Mouse (Mus musculus) neural tube, embryonic 15.5 days (tissue): ENCODE measurements around the gene Arhgef6. TPM values are rescaled to one million over a fixed set of nuclear protein-coding genes. Genes with fewer than 3 reads are reported as not detected.

Experiments
- ATAC-seq: fragments of 200-750 bp; cut with Nextera tagmentation; 2 replicates; pipeline ENCODE4 v1.8.0; 2017; ENCODE audit warnings: mild to moderate bottlenecking, moderate TSS enrichment, moderate library complexity; ENCODE audit not compliant: low FRiP score
- H3K27ac ChIP-seq: fragments of 300-500 bp; sonication (generic); replicated peaks from 2 replicates; pipeline ENCODE4 v1.5.1; 2015; ENCODE audit warnings: mild to moderate bottlenecking, inconsistent platforms
- H3K27me3 ChIP-seq: fragments of 300-500 bp; sonication (generic); replicated peaks from 2 replicates; pipeline ENCODE4 v1.6.1; 2015; ENCODE audit warnings: inconsistent platforms
- H3K36me3 ChIP-seq: fragments of 300-500 bp; sonication (generic); 2 replicates; pipeline ENCODE4 v1.6.1; 2015; ENCODE audit warnings: inconsistent platforms
- H3K4me1 ChIP-seq: fragments of 300-500 bp; sonication (generic); 2 replicates; pipeline ENCODE4 v1.6.1; 2015; ENCODE audit warnings: inconsistent platforms
- H3K4me2 ChIP-seq: fragments of 300-500 bp; sonication (generic); 2 replicates; pipeline ENCODE4 v1.6.1; 2015; ENCODE audit warnings: inconsistent platforms, mild to moderate bottlenecking, moderate library complexity
- H3K4me3 ChIP-seq: fragments of 300-500 bp; sonication (generic); replicated peaks from 2 replicates; pipeline ENCODE4 v1.5.1; 2015; ENCODE audit warnings: mild to moderate bottlenecking, inconsistent platforms
- H3K9ac ChIP-seq: fragments of 300-500 bp; sonication (generic); replicated peaks from 2 replicates; pipeline ENCODE4 v1.6.1; 2015; ENCODE audit warnings: mild to moderate bottlenecking, inconsistent platforms
- H3K9me3 ChIP-seq: fragments of 300-500 bp; sonication (generic); replicated peaks from 2 replicates; pipeline ENCODE4 v1.6.1; 2016; ENCODE audit warnings: inconsistent platforms
- WGBS: fragments of 180-500 bp; shearing (Covaris S2); methylation state at CpG from one replicate; pipeline ENCODE4 v1.1.7; 2015; ENCODE audit warnings: mixed read lengths; 5-methylcytosine and 5-hydroxymethylcytosine counted together
- polyA plus RNA-seq: library from polyadenylated mRNA; unstranded; fragments of >200 nt; fragmentation: Nextera tagmentation; extraction: Ambion mirVana; gene quantifications from 2 replicates; pipeline ENCODE4 v1.2.1, GENCODE M21; 2015

Gene Arhgef6
- polyA plus RNA-seq, 1 experiment from 2014 or later: 5.6 TPM

DNA sequence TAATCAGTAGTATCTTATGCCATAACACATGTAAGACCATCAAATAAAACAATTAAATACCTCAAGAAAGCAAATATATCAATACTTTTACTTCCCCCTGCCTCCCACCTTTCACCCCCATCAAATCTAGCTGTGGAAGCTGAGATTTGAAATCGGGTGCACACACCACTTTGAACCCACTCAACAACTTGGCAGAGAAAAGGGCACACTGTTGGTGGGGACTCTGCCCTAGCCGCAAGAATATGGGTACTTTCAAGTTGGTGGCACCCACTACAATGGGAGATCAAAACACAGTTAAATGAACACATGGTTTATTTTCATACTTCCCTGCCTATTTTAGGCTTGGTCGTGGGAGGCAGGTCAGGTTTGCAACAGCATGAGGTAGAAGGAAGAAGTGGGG, 116.6 kb downstream of the Arhgef6 start:
- Histone ChIP-seq H3K9me3 (no peaks in the 10 kb centered on the region), H3K27ac (no peak overlapping the region), H3K4me3 (no peak overlapping the region), H3K27me3 (no peaks in the 10 kb centered on the region), H3K9ac (no peak overlapping the region), H3K4me1 (no peaks in the 10 kb centered on the region), H3K36me3 (no peaks in the 10 kb centered on the region), H3K4me2 (no peak overlapping the region)
- no peak for ATAC-seq
- 87% methylated on average over 3 of the region's 3 CpGs for WGBS

DNA sequence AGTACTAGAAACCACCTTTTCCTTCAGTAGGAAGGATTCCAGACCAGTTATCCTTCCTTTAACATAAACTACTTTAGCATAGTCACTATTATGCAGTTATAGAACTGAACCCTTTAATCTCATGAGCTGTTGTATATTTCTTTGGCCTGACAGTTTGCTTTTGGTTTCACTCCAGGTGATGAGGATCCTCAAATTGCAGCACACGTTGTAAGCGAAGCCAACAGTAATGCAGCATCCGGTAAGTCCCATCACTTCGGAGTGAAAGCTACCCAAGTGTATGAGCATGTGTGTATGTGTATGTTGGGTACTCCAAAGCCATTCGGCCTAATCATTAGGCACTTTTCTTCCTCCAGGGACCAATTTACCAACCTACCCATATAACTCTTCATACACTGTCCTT, 119.0 kb downstream of the Arhgef6 start:
- no peak for ATAC-seq
- no peaks in the 10 kb centered on the region for H3K9me3 ChIP-seq
- no peaks in the 10 kb centered on the region for H3K27me3 ChIP-seq
- H3K4me2 ChIP-seq: no peak overlapping the region
- H3K4me1 ChIP-seq: no peaks in the 10 kb centered on the region
- H3K9ac ChIP-seq: no peak overlapping the region
- no peak overlapping the region for H3K27ac ChIP-seq
- no peak overlapping the region for H3K4me3 ChIP-seq
- H3K36me3 ChIP-seq: no peaks in the 10 kb centered on the region
- WGBS: 76% methylated on average over 5 of the region's 5 CpGs

DNA sequence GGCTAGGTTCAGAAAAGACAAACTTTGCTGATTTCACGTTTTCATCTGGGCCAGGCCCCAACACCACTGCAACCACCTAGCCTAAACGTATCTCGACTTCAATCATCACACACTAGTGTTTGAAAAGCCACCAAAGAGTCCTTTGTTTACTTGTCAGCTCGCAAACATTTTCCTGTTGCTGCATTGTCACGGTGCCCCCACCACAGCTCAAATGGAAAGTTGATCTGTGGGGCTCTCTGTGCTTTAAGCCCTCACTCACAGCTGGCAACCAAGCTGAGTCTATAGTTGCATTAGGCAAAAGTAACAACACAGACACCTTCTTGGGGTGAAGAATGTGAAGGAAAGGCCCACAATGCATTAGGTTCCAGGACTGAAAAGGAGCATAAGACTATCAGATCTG, 122.3 kb downstream of the Arhgef6 start:
- no peak overlapping the region for H3K4me2 ChIP-seq
- H3K27me3 ChIP-seq: no peaks in the 10 kb centered on the region
- no peak overlapping the region for H3K4me3 ChIP-seq
- no peaks in the 10 kb centered on the region for H3K9me3 ChIP-seq
- ATAC-seq: no peak
- WGBS: 75% methylated on average over 5 of the region's 5 CpGs
- no peak overlapping the region for H3K9ac ChIP-seq
- H3K4me1 ChIP-seq: no peaks in the 10 kb centered on the region
- H3K36me3 ChIP-seq: no peaks in the 10 kb centered on the region
- no peak overlapping the region for H3K27ac ChIP-seq

- Histone ChIP-seq H3K4me3 (no peak overlapping the region), H3K36me3 (no peaks in the 10 kb centered on the region), H3K27me3 (no peaks in the 10 kb centered on the region), H3K9ac (no peak overlapping the region), H3K27ac (no peak overlapping the region), H3K4me1 (no peaks in the 10 kb centered on the region), H3K4me2 (no peak overlapping the region), H3K9me3 (no peaks in the 10 kb centered on the region)
- WGBS: 91% methylated on average over 4 of the region's 4 CpGs
- no peak for ATAC-seq
Measured at GRCm38 (mm10) chrX:57215495-57215894, 123.0 kb downstream of the Arhgef6 start.

- H3K36me3 ChIP-seq: no peaks in the 10 kb centered on the region
- no peaks in the 10 kb centered on the region for H3K9me3 ChIP-seq
- WGBS: 88% methylated on average over 3 of the region's 3 CpGs
- no peak overlapping the region for H3K4me3 ChIP-seq
- no peak overlapping the region for H3K4me2 ChIP-seq
- H3K27ac ChIP-seq: no peak overlapping the region
- no peaks in the 10 kb centered on the region for H3K27me3 ChIP-seq
- no peak for ATAC-seq
- H3K9ac ChIP-seq: no peak overlapping the region
- H3K4me1 ChIP-seq: no peaks in the 10 kb centered on the region
Measured at GRCm38 (mm10) chrX:57212862-57213261, 125.7 kb downstream of the Arhgef6 start.

DNA sequence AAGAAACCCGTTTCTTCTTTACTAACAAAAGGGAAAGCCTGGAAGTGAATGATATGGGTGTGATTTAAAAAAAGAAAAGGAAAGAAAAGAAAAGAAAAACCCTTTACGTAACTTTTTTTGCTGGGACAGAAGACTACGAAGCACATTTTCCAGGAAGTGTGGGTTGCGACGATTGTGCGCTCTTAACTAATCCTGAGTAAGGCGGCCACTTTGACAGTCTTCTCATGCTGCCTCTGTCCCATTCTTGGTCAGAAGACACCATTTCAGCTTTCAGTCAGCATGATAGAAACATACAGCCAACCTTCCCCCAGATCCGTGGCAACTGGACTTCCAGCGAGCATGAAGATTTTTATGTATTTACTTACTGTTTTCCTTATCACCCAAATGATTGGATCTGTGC, 126.7 kb downstream of the Arhgef6 start, which contains the start of gene Cd40lg:
Gene Cd40lg, plus strand, starts transcription at position 268 of the 400 bp plus-strand sequence.
- no peak within 1 kb of the TSS for H3K4me2 ChIP-seq
- H3K4me3 ChIP-seq: no peak within 1 kb of the TSS
- no peaks in the 10 kb centered on the region for H3K36me3 ChIP-seq
- H3K9ac ChIP-seq: no peak within 1 kb of the TSS
- H3K27ac ChIP-seq: no peak within 1 kb of the TSS
- WGBS: 87% methylated on average over 9 of the region's 9 CpGs
- no peaks in the 10 kb centered on the region for H3K27me3 ChIP-seq
- H3K4me1 ChIP-seq: no peaks in the 10 kb centered on the region
- H3K9me3 ChIP-seq: no peaks in the 10 kb centered on the region
- no peak for ATAC-seq

DNA sequence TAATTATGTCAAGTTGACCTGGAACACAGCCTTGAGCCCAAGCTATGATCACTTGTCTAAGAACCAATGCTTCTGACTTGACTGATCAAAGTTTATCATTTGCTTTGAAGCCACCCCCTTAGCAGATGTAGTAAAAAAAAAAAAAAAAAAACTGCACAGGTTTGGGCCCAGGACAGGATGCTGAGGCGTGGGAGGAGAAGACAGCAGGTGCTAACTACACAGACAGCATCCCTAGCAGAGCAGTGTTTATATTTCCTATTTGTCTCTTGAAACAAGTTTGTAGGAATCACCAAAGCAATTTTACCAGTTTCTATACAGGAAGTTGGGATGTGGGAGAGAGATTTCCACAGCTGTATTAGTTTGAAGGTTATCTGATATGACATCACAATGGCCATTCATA, 127.9 kb downstream of the Arhgef6 start:
- Histone ChIP-seq H3K36me3 (no peaks in the 10 kb centered on the region), H3K4me2 (no peak overlapping the region), H3K27ac (no peak overlapping the region), H3K4me3 (no peak overlapping the region), H3K9me3 (no peaks in the 10 kb centered on the region), H3K27me3 (no peaks in the 10 kb centered on the region), H3K9ac (no peak overlapping the region), H3K4me1 (no peaks in the 10 kb centered on the region)
- WGBS: 79% methylated on average over 1 of the region's 1 CpGs
- no peak for ATAC-seq

DNA sequence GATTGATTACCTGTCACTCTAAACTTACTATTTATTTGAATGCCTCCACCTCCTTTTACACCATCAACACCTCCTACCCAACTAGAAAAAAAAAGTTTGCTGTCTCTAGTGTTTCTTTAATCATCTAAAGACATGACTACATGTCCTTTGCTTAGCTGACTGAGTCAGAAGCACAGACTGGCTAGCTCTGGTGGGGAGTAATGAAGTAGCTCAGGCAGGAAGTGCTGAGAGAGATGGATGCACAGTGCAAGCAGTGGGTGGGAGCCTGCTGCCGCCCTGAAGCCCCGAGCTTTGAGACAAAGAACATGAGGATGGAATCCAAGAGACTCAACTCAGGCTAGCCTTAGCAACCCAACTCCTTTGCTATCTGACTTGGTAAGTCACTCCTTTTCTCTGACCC, 138.1 kb downstream of the Arhgef6 start:
- H3K4me2 ChIP-seq: no peak overlapping the region
- H3K36me3 ChIP-seq: no peaks in the 10 kb centered on the region
- H3K9ac ChIP-seq: no peak overlapping the region
- H3K27ac ChIP-seq: no peak overlapping the region
- H3K27me3 ChIP-seq: no peaks in the 10 kb centered on the region
- no peaks in the 10 kb centered on the region for H3K9me3 ChIP-seq
- no peak overlapping the region for H3K4me3 ChIP-seq
- WGBS: 78% methylated on average over 2 of the region's 2 CpGs
- no peak for ATAC-seq
- no peaks in the 10 kb centered on the region for H3K4me1 ChIP-seq

- ATAC-seq: no peak
Measured at GRCm38 (mm10) chrX:57198036-57198435, 140.5 kb downstream of the Arhgef6 start.

GRCm38 (mm10) chrX:57196319-57196718, 142.2 kb downstream of the Arhgef6 start:
- Histone ChIP-seq H3K9ac (no peak overlapping the region), H3K9me3 (no peaks in the 10 kb centered on the region), H3K4me3 (no peak overlapping the region), H3K27ac (no peak overlapping the region), H3K36me3 (no peaks in the 10 kb centered on the region), H3K4me2 (no peak overlapping the region), H3K4me1 (no peaks in the 10 kb centered on the region), H3K27me3 (no peaks in the 10 kb centered on the region)
- no peak for ATAC-seq
- 87% methylated on average over 9 of the region's 9 CpGs for WGBS

More at GRCm38 (mm10) chrX:57198036-57198435, 140.5 kb downstream of the Arhgef6 start:
- Histone ChIP-seq H3K4me3 (no peak overlapping the region), H3K27me3 (no peaks in the 10 kb centered on the region), H3K36me3 (no peaks in the 10 kb centered on the region), H3K9me3 (no peaks in the 10 kb centered on the region), H3K27ac (no peak overlapping the region), H3K9ac (no peak overlapping the region), H3K4me1 (no peaks in the 10 kb centered on the region), H3K4me2 (no peak overlapping the region)
- WGBS: 30% methylated on average over 2 of the region's 2 CpGs

- Histone ChIP-seq H3K4me2 (no peak overlapping the region), H3K36me3 (no peaks in the 10 kb centered on the region)
- WGBS: 89% methylated on average over 5 of the region's 5 CpGs
Measured at GRCm38 (mm10) chrX:57189335-57189734, 149.2 kb downstream of the Arhgef6 start.

DNA sequence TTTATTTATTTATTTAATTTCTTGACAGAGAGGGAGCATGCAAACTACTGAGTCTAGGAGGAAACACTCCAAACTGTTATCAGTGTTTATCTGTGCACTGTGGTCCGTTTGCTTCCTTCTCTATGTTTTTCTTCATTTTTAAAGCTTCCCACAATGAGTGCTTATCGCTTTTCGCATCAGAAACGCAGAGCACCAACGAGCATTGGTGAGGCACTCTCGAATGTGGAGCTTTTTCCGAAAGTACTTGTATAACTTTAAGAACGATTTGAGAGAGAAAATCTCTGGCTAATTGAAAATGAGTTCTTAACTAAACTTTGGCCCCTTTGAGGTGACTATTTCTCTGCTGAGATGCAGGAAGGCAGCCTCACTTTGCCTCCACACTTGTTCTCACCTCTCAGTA, 151.2 kb downstream of the Arhgef6 start:
- ATAC-seq: no peak
- Histone ChIP-seq H3K9ac (no peak overlapping the region), H3K27ac (no peak overlapping the region), H3K9me3 (no peaks in the 10 kb centered on the region), H3K36me3 (no peaks in the 10 kb centered on the region), H3K27me3 (no peaks in the 10 kb centered on the region), H3K4me1 (no peaks in the 10 kb centered on the region), H3K4me3 (no peak overlapping the region), H3K4me2 (no peak overlapping the region)
- 87% methylated on average over 8 of the region's 8 CpGs for WGBS

More at GRCm38 (mm10) chrX:57189335-57189734, 149.2 kb downstream of the Arhgef6 start:
- no peak overlapping the region for H3K27ac ChIP-seq
- no peaks in the 10 kb centered on the region for H3K27me3 ChIP-seq
- no peaks in the 10 kb centered on the region for H3K9me3 ChIP-seq
- no peak overlapping the region for H3K9ac ChIP-seq
- no peak overlapping the region for H3K4me3 ChIP-seq
- H3K4me1 ChIP-seq: no peaks in the 10 kb centered on the region
- ATAC-seq: no peak

GRCm38 (mm10) chrX:57183359-57183758, 155.2 kb downstream of the Arhgef6 start:
- H3K36me3 ChIP-seq: no peaks in the 10 kb centered on the region
- no peaks in the 10 kb centered on the region for H3K9me3 ChIP-seq
- H3K9ac ChIP-seq: no peak overlapping the region
- no peaks in the 10 kb centered on the region for H3K4me1 ChIP-seq
- no peak overlapping the region for H3K4me2 ChIP-seq
- no peaks in the 10 kb centered on the region for H3K27me3 ChIP-seq
- no peak overlapping the region for H3K4me3 ChIP-seq
- WGBS: 90% methylated on average over 3 of the region's 3 CpGs
- no peak for ATAC-seq
- no peak overlapping the region for H3K27ac ChIP-seq
